Mouse (Mus musculus) MEL (cell line): ENCODE results near the gene Itgb1bp1.

Experiments used
- E2F4 ChIP-seq: IDR thresholded peaks from 2 replicates; pipeline ENCODE4 v1.6.1; 2011; ENCODE audit warnings: low read depth, low read length, improper control_type of control experiment, borderline replicate concordance
- ELF1 ChIP-seq: IDR thresholded peaks from 2 replicates; pipeline ENCODE4 v1.6.1; 2014; ENCODE audit warnings: low read depth, mild to moderate bottlenecking, inconsistent platforms, low read length, improper control_type of control experiment, moderate library complexity
- EP300 ChIP-seq, 2 experiments: IDR thresholded peaks; 2 replicates each; pipeline ENCODE4 v1.6.1; 2011; ENCODE audit warnings: improper control_type of control experiment in 2 of 2, low read length in 2 of 2, low read depth in 1 of 2, mild to moderate bottlenecking in 1 of 2
- GATA1 ChIP-seq: IDR thresholded peaks from 2 replicates; pipeline ENCODE4 v1.6.1; 2011; ENCODE audit warnings: low read depth, low read length, improper control_type of control experiment
- MAX ChIP-seq: IDR thresholded peaks from 2 replicates; pipeline ENCODE4 v1.6.1; 2011; ENCODE audit warnings: low read length, improper control_type of control experiment
- POLR2A ChIP-seq, 2 experiments: IDR thresholded peaks; 2 replicates each; pipeline ENCODE4 v1.6.1; 2011 to 2012; ENCODE audit warnings: low read length in 2 of 2, mild to moderate bottlenecking in 2 of 2, control low read depth in 1 of 2, improper control_type of control experiment in 1 of 2, low read depth in 1 of 2, moderate library complexity in 1 of 2; ENCODE audit not compliant: control insufficient read depth in 1 of 2, insufficient read depth in 1 of 2, poor library complexity in 1 of 2
- POLR2AphosphoS2 ChIP-seq: IDR thresholded peaks from 2 replicates; pipeline ENCODE4 v1.6.1; 2011; ENCODE audit warnings: low read length, improper control_type of control experiment
- POLR2AphosphoS5 ChIP-seq: IDR thresholded peaks from 2 replicates; pipeline ENCODE4 v1.6.1; 2012; ENCODE audit warnings: low read depth, borderline replicate concordance, mild to moderate bottlenecking, inconsistent platforms, low read length, moderate library complexity, mixed read lengths
- TAL1 ChIP-seq: IDR thresholded peaks from 2 replicates; pipeline ENCODE4 v1.6.1; 2012; ENCODE audit warnings: mild to moderate bottlenecking, inconsistent platforms, low read length, moderate library complexity, mixed read lengths
- UBTF ChIP-seq: IDR thresholded peaks from 2 replicates; pipeline ENCODE4 v1.6.1; 2012; ENCODE audit warnings: low read depth, mild to moderate bottlenecking, inconsistent platforms, low read length, improper control_type of control experiment, moderate library complexity, borderline replicate concordance; ENCODE audit not compliant: insufficient read depth
- ZC3H11A ChIP-seq: IDR thresholded peaks from 2 replicates; pipeline ENCODE4 v1.6.1; 2012; ENCODE audit warnings: low read depth, mild to moderate bottlenecking, inconsistent platforms, low read length, improper control_type of control experiment

GRCm38 (mm10) chr12:21205799-21206198, 80.3 kb downstream of the Itgb1bp1 start:
- no peak for TF ChIP-seq GATA1
- TF ChIP-seq MAX = no peak
- no peak for TF ChIP-seq POLR2AphosphoS2
- TF ChIP-seq POLR2A (IDR thresholded peaks at IDR 0.05; ENCODE audit: control insufficient read depth in 1 of 2, insufficient read depth in 1 of 2, low read depth in 1 of 2, low read length in 2 of 2, poor library complexity in 1 of 2) = no peak
- no peak for TF ChIP-seq UBTF
- no peak for TF ChIP-seq ZC3H11A
- no peak for TF ChIP-seq TAL1
- TF ChIP-seq E2F4 = no peak
- TF ChIP-seq EP300 (IDR thresholded peaks at IDR 0.05; ENCODE audit: low read depth in 1 of 2, low read length in 2 of 2) = no peak
- no peak for TF ChIP-seq POLR2AphosphoS5
- TF ChIP-seq ELF1 = no peak
